Mouse (Mus musculus) c-Kit-positive CD71-positive TER-119-positive erythroid progenitor cells, embryonic 14.5 days (primary cell): ENCODE data around the gene Fkbp6.

Experiments
- DNase-seq: peaks from one replicate; pipeline ENCODE4 v3.0.0-alpha.2; 2013; ENCODE audit warnings: low spot score

Gene Fkbp6

GRCm38 (mm10) chr5:135351606-135352005 lies 1.8 kb upstream of the Fkbp6 start:
- DNase-seq, result no peak

GRCm38 (mm10) chr5:135347511-135348011 lies 2.3 kb downstream of the Fkbp6 start:
- no peak for DNase-seq

- DNase-seq, result no peak
These were observed 3.4 kb downstream of the Fkbp6 start for GRCm38 (mm10) chr5:135346430-135346829.

GRCm38 (mm10) chr5:135345989-135346388 lies 3.9 kb downstream of the Fkbp6 start:
- no peak for DNase-seq

GRCm38 (mm10) chr5:135337575-135337974 lies 12.3 kb downstream of the Fkbp6 start:
- DNase-seq, result no peak

- no peak for DNase-seq
These were observed 18.7 kb downstream of the Fkbp6 start for GRCm38 (mm10) chr5:135331161-135331560.

- DNase-seq, result no peak
These were observed 19.6 kb downstream of the Fkbp6 start for GRCm38 (mm10) chr5:135330201-135330600.

- DNase-seq, result no peak
These were observed 20.4 kb downstream of the Fkbp6 start for GRCm38 (mm10) chr5:135329471-135329870.

GRCm38 (mm10) chr5:135326121-135326659 lies 23.7 kb downstream of the Fkbp6 start:
- DNase-seq, result no peak

- no peak for DNase-seq
These were observed 27.6 kb downstream of the Fkbp6 start for GRCm38 (mm10) chr5:135322197-135322596.

GRCm38 (mm10) chr5:135319856-135320255 lies 30.0 kb downstream of the Fkbp6 start:
- DNase-seq, result no peak

- no peak for DNase-seq
These were observed 33.7 kb downstream of the Fkbp6 start for GRCm38 (mm10) chr5:135316177-135316576.

GRCm38 (mm10) chr5:135306321-135306965 lies 43.4 kb downstream of the Fkbp6 start:
- no peak for DNase-seq

GRCm38 (mm10) chr5:135302454-135302853 lies 47.4 kb downstream of the Fkbp6 start:
- DNase-seq, result no peak

GRCm38 (mm10) chr5:135301916-135302315 lies 47.9 kb downstream of the Fkbp6 start:
- DNase-seq, result no peak

- DNase-seq, result no peak
These were observed 57.8 kb downstream of the Fkbp6 start for GRCm38 (mm10) chr5:135292001-135292400.

- no peak for DNase-seq
These were observed 58.7 kb downstream of the Fkbp6 start for GRCm38 (mm10) chr5:135291193-135291592.

GRCm38 (mm10) chr5:135290703-135291102 lies 59.1 kb downstream of the Fkbp6 start:
- no peak for DNase-seq

- no peak for DNase-seq
These were observed 62.9 kb downstream of the Fkbp6 start for GRCm38 (mm10) chr5:135286926-135287325.

GRCm38 (mm10) chr5:135286185-135286584 lies 63.7 kb downstream of the Fkbp6 start:
- peak; percentile 38 for DNase-seq

GRCm38 (mm10) chr5:135285211-135285610 lies 64.6 kb downstream of the Fkbp6 start:
- DNase-seq, result no peak

GRCm38 (mm10) chr5:135280226-135280625 lies 69.6 kb downstream of the Fkbp6 start:
- no peak for DNase-seq

- no peak for DNase-seq
These were observed 73.2 kb downstream of the Fkbp6 start for GRCm38 (mm10) chr5:135276597-135276996.
